Mouse (Mus musculus): ENCODE measurements around the gene Psenen. TPM values are rescaled to one million over a fixed set of nuclear protein-coding genes. Genes with fewer than 3 reads are reported as not detected.

Psenen gene
- polyA plus RNA-seq, 1 experiment from 2014 or later: 104 TPM

DNA sequence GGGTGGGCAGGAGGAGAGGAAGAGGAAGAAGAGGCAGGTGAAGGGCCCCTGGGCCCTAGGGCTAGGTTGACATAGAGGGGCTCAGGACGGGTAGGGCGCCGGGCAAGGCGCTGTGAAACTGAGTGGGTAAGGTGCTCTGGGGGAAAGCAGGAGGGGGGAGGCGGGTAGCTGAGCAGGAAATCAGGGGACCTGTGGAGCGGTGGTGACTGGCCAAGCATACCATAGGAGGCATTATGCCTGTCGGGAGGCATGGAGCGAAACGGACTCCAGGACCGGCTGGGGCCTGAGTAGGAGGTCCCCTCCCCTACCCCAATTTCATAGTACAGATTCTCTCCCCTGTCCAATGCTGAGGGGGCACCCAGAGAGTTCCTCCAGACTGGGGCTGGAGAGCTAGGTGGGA is 40.6 kb downstream of the Psenen start:
- no peak for DNase-seq (ENCODE audit: low read depth, low spot score)
- CTCF ChIA-PET: no interaction called here
- TF ChIP-seq CTCF (IDR thresholded peaks at IDR 0.05): no peak
- in situ Hi-C loops (cut with MboI; ENCODE audit: low pct_unique_long_range_greater_than_20kb): no loop called here
- no peaks in the 10 kb centered on the region for H3K27me3 ChIP-seq
- POLR2A ChIA-PET: no interaction called here
- no peak for ATAC-seq

DNA sequence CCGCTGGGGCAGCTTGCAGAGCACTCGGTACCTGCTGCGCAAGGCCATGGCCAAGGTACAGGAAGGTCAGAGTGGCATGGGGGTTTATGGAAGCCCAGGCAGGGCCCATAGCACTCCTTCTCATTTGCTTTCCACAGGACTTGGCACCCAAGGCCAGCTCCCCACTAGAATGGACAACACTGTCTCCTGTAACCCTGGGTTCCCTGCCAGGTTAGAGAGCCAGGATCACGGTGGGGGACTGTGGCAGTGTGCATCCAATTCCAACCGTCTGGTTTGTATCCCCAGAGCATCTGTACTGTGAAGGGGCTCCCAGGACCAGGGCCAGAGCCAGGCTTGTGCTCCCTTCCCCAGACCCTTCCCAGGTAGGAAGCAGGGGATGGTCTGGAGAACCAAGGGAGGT is 42.6 kb downstream of the Psenen start:
- no peaks in the 10 kb centered on the region for H3K27me3 ChIP-seq
- POLR2A ChIA-PET: no interaction called here
- CTCF ChIA-PET: interaction anchor here (0.8 kb wide), 1 partner anchor 11 kb away, joined by 3 read pairs; no protein-coding TSS in a partner anchor
- in situ Hi-C loops (cut with MboI; ENCODE audit: low pct_unique_long_range_greater_than_20kb): no loop called here
- TF ChIP-seq CTCF (IDR thresholded peaks at IDR 0.05): no peak
- DNase-seq (ENCODE audit: low read depth, low spot score): no peak
- no peak for ATAC-seq

DNA sequence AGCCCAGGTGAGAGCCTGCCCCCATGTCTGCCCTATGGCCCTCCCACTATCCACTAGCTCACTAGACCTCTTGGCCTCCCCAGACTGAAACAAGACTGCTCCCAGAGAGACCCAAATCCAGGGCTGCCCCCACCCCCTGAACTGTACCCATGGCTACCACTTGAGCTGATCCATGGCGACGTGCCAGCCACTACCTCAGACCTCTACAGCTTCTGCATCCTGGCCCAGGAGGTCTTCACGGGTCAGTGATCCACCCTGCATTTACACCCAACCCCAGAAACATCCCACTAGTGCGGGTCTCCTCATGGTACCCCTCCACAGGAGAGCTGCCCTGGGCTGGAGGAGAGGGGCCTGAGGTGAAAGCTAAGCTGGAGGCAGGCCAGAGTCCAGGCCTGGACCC is 43.0 kb downstream of the Psenen start:
- CTCF ChIA-PET: interaction anchor here (0.8 kb wide), 1 partner anchor 11 kb away, joined by 3 read pairs; no protein-coding TSS in a partner anchor
- in situ Hi-C loops (cut with MboI; ENCODE audit: low pct_unique_long_range_greater_than_20kb): no loop called here
- POLR2A ChIA-PET: no interaction called here
- ATAC-seq (no peak), DNase-seq (ENCODE audit: low read depth, low spot score) (no peak)
- no peaks in the 10 kb centered on the region for H3K27me3 ChIP-seq
- no peak for TF ChIP-seq CTCF (IDR thresholded peaks at IDR 0.05)

DNA sequence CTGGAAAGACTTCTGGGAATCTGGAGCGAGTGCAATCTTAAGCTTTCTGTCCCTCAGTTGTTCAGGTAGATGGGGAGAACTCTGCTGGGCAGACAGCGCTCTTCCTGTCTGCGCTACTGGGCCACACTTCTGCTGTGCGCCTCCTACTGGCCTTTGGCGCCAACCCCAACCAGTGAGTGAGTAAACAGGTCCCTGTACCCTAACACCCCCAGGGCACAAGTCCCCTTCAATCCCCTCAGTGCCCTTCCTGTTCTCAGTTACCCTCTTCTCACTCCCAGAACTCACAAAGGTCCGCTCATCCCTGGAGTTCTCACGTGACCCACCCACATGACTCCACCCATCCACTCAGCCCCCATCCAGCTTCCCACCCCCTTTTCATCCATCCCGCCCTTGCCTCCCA is 45.1 kb downstream of the Psenen start:
- ChIA-PET POLR2A (interaction anchor here (0.5 kb wide), 1 partner anchor 25 kb away, joined by 5 read pairs; no protein-coding TSS in a partner anchor), CTCF (no interaction called here)
- ATAC-seq (no peak), DNase-seq (ENCODE audit: low read depth, low spot score) (no peak)
- in situ Hi-C loops (cut with MboI; ENCODE audit: low pct_unique_long_range_greater_than_20kb): no loop called here
- H3K27me3 ChIP-seq: no peaks in the 10 kb centered on the region
- no peak for TF ChIP-seq CTCF (IDR thresholded peaks at IDR 0.05)

- in situ Hi-C loops (cut with MboI; ENCODE audit: low pct_unique_long_range_greater_than_20kb): no loop called here
- no peaks in the 10 kb centered on the region for H3K27me3 ChIP-seq
- ChIA-PET POLR2A (no interaction called here), CTCF (no interaction called here)
- no peak for DNase-seq (ENCODE audit: low read depth, low spot score)
- TF ChIP-seq CTCF (IDR thresholded peaks at IDR 0.05): no peak
- no peak for ATAC-seq
These were observed 48.2 kb downstream of the Psenen start for GRCm38 (mm10) chr7:30515003-30515760.

Other genes starting within 250 kb of the Psenen start
- 2.6 TPM for gene Syne4, start 248.8 kb downstream of the Psenen start, polyA plus RNA-seq (2021)
- gene E130208F15Rik, start 241.9 kb downstream of the Psenen start, polyA plus RNA-seq (2021): 3.3 TPM
- gene Sdhaf1, start 239.7 kb downstream of the Psenen start, polyA plus RNA-seq (2021): 6.4 TPM
- 21.9 TPM for gene Lrfn3, start 200.9 kb downstream of the Psenen start, polyA plus RNA-seq (2021)
- gene Tyrobp, start 149.9 kb downstream of the Psenen start, polyA plus RNA-seq (2021): not detected
- gene Hcst, start 143.8 kb downstream of the Psenen start, polyA plus RNA-seq (2021): not detected
- 0.86 TPM for gene Nfkbid, start 141.9 kb downstream of the Psenen start, polyA plus RNA-seq (2021)
- 104 TPM for gene Aplp1, start 118.1 kb downstream of the Psenen start, polyA plus RNA-seq (2021)
- gene Kirrel2, start 105.9 kb downstream of the Psenen start, polyA plus RNA-seq (2021): not detected
- gene Nphs1, start 105.3 kb downstream of the Psenen start, polyA plus RNA-seq (2021): not detected
- gene Prodh2, start 70.0 kb downstream of the Psenen start, polyA plus RNA-seq (2021): 0.05 TPM
- 5.4 TPM for gene Arhgap33, start 28.6 kb downstream of the Psenen start, polyA plus RNA-seq (2021)
- 29.8 TPM for gene Hspb6, start 11.4 kb downstream of the Psenen start, polyA plus RNA-seq (2021)
- gene Proser3, start 11.3 kb downstream of the Psenen start, polyA plus RNA-seq (2021): 19.5 TPM
- gene Lin37, start 3.8 kb downstream of the Psenen start, polyA plus RNA-seq (2021): 36.4 TPM
- gene U2af1l4, start 326 bp downstream of the Psenen start, polyA plus RNA-seq (2021): 47.8 TPM
- gene Gm49396, start 283 bp downstream of the Psenen start, polyA plus RNA-seq (2021): 3.6 TPM
- 1.0 TPM for gene Igflr1, start 1.8 kb upstream of the Psenen start, polyA plus RNA-seq (2021)
- gene Kmt2b, start 25.1 kb upstream of the Psenen start, polyA plus RNA-seq (2021): 40.7 TPM
- 1.9 TPM for gene Zbtb32, start 35.3 kb upstream of the Psenen start, polyA plus RNA-seq (2021)
- gene Upk1a, start 49.2 kb upstream of the Psenen start, polyA plus RNA-seq (2021): 0.47 TPM
- 1,119 TPM for gene Cox6b1, start 62.5 kb upstream of the Psenen start, polyA plus RNA-seq (2021)
- not detected for gene Etv2, start 72.2 kb upstream of the Psenen start, polyA plus RNA-seq (2021)
- gene Rbm42, start 86.7 kb upstream of the Psenen start, polyA plus RNA-seq (2021): 92.6 TPM
- gene Haus5, start 101.4 kb upstream of the Psenen start, polyA plus RNA-seq (2021): 13.3 TPM
- not detected for gene Pmis2, start 108.0 kb upstream of the Psenen start, polyA plus RNA-seq (2021)
- 0.13 TPM for gene 2200002J24Rik, start 135.3 kb upstream of the Psenen start, polyA plus RNA-seq (2021)
- not detected for gene Atp4a, start 148.6 kb upstream of the Psenen start, polyA plus RNA-seq (2021)
- gene Tmem147, start 165.9 kb upstream of the Psenen start, polyA plus RNA-seq (2021): 177 TPM
- 0.46 TPM for gene Gapdhs, start 180.1 kb upstream of the Psenen start, polyA plus RNA-seq (2021)
- 8.5 TPM for gene Sbsn, start 187.8 kb upstream of the Psenen start, polyA plus RNA-seq (2021)
- 0.26 TPM for gene Dmkn, start 200.1 kb upstream of the Psenen start, polyA plus RNA-seq (2021)
- not detected for gene Krtdap, start 224.3 kb upstream of the Psenen start, polyA plus RNA-seq (2021)